Mouse (Mus musculus) yolk sac, embryonic 10.5 days (tissue): ENCODE data around the gene Otol1.

ENCODE experiments used
- DNase-seq: peaks from one replicate; pipeline ENCODE4 v3.0.0-alpha.2; 2017; ENCODE audit warnings: low spot score

Gene Otol1

DNA sequence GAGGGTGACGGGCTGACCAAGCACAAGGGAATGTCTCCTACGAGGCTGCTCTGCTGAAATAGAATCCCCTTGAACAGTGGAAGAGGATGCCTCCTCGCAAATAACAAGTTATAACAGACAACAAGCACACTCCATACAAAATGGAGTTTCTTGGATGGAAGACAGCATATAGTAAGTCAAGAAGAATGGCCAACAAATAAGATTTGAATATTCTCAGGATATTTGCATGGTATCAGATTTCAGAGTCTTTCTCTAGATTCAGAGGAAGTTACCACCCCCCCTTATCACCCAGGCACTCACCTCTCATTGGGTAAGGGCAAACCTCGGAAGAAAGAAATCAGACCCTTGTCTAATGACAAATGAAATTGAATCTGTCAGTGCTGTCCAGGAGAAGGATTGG is at the start of gene Otol1:
Gene Otol1, plus strand, starts transcription at position 301 of the 400 bp plus-strand sequence.
- DNase-seq = no peak

DNA sequence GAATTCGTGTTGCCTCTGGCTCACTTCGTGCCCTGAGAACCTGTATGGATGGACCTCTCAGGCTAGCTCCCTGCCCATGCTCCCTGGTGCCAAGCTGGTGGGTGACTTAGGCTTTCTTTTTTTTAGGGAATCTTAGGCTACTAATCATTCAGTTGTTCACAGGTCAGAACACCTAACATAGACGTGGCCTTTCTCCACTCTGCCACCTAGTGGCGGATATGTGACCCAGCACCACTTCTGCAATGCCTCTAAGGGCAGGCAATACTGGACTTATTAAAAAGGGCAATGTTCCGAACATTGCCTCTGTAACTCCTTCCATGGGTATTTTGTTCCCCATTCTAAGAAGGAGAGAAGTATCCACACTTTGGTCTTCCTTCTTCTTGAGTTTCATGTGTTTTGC is 45.2 kb upstream of the Otol1 start:
- DNase-seq = no peak

DNA sequence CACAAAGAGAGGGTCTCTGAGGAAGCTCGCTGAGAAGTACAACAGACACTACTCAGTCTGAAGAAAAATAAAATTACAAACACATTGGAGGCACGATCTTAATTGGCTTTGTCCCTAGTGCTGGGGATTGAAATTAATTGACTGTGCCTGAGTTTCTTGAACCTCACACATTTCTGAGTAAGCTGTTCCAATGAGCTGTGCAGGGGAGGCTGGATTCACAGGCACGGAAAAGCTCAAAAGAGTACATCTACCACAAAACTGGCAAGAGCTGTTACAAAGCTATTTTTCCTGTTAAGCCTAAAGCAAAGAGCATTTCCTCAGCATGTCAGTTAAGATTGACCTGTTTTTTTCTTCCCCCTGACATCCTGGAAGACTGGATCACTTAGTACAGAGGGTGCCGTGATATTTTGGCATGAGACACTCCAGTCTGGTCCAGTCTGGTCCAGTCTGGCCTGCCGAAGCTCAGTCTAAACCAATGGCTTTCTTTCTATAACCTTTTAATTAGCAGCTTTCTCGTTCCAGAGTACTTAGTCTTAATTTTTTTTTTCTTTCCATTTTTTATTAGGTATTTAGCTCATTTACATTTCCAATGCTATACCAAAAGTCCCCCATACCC is 35.8 kb upstream of the Otol1 start:
- no peak for DNase-seq

DNA sequence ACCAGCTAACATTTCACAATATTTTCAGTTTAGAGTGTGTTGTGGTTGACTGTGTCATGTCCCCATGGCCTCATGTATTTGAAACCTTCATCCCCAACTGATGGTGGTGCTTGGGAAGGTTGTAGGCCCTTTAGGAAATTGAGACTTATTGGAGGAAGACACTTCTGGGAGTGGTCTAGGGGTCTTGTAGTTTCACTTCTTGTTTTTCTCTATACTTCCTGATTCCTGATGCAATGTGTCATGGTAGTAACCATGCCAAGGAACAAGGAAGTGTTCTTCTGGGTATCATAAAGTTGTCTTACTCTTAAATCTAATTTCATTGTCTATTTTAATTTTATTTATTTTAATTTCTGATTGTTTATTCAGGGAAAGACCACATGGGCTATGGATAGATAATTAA is 29.3 kb upstream of the Otol1 start:
- DNase-seq = no peak

DNA sequence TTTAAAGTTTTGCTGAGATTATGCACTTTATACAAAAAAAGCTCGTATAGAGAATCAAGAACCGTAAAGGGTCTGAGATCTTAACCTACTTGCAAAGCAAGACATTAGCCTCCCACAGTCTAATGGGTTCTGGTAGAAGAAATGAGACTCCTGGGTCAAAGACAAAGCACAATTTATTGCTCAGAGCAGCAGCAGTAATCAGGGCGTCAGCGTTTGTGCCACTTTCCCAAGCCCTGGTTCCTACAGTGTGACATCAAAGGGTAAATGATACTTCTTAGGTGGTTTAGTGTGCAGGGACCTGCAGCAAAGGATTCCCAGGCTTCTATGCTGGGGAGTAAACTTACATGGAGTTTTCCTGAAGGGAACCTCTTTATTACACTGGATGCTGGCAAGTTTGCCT is 13.6 kb upstream of the Otol1 start:
- no peak for DNase-seq

DNA sequence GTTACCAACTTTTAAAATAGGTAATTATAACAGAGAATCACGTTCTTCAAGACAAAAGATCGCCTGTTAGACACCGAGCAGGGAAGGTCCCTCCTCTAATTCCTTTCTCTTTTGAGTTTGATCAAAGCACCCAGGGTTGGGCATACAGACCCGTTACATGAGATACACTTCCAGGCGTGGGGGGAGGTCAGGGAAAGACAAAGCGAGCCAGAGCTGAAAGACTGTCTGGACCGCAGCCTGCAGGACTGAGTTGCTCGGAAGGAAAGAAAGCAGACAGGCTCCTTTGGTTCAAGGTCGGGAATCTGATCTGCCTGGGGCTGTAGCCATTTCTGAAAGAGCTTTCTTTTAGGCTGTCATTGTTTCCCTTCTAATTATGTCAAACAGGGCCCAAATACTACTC is 5.9 kb upstream of the Otol1 start:
- no peak for DNase-seq

DNA sequence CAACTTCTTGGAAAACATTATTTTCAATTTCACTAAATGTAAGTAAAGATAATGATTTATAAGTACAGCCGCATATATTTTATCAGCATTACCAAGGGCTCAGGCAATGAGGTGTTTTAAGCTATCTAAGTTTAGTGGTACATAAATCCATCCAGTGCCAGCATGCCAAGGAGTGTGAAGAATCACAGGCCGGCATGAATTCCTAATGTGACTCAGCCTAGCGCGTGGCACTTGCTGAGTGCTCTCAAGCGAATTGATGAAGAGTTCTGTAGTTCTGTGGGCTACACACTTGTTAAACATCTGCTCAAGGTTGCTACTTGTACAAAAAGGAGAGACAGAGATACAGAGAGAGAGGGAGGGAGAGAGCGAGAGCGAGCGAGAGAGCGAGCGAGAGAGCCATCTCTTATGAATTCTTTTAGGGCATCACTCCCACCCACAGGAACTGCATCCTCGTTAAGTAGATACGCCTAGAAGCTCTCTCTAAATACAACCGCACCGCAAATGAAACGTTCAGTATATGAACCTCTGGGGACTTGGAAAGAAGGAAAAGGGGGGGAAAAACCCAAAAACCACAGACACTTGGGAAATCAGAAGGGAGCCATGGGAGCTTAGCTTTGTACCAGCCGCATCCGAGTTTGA is 4.2 kb upstream of the Otol1 start:
- DNase-seq = no peak

DNA sequence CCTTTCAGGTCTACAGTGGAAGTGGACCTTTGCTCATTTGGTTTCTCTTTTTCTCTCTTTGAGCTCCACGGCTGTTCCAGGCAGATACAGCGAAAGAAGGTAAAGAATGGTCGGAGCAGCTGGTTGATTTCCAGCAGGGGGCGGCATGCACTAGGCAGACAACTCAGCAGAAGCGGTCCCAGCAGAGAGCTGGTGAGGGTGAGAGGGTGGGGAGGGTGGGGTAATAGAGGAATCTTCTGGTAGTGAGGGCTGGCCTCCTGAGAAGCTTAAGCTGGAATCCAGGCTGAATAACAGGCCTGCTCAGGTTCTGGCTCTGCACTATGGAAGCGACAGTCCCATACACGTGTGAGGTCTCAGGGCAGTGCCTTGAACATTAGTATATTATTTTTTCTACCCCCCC is 3.5 kb upstream of the Otol1 start:
- DNase-seq = peak; percentile 3

DNA sequence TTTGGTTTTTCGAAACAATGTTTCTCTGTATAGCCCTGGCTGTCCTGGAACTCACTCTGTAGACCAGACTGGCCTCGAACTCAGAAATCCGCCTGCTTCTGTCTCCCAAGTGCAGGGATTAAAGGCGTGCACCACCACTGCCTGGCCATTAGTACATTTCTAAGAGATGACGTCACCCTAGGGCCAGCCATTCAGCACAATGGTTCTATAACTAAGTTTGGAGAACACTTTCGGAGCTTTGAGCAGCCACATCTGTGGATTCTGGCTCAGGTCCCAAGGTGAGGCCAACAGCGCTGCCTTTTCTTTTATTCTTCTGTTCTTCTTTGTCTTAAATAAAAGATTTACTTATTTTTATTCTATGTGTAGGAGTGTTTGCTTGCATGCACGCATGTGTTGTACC is 3.0 kb upstream of the Otol1 start:
- DNase-seq = no peak

DNA sequence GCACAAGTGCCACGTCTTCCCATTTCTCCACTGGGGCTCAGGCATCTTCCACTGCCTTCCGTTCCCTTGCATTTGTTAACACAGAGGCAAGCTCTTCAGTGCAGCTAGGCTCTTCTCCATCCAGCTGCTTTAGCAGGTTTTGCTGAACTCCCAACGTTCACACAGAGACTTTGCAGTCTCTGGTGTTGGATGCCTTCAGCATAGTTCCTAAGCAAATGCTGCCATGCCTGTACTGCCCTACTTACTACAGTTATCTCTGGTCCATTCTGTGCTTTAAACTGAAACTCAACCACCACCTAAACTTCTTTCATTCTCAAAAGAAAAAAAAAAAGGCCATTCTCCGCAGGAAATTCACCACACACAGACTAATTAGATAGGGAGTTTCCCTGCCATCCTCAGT is 5.2 kb downstream of the Otol1 start:
- no peak for DNase-seq

DNA sequence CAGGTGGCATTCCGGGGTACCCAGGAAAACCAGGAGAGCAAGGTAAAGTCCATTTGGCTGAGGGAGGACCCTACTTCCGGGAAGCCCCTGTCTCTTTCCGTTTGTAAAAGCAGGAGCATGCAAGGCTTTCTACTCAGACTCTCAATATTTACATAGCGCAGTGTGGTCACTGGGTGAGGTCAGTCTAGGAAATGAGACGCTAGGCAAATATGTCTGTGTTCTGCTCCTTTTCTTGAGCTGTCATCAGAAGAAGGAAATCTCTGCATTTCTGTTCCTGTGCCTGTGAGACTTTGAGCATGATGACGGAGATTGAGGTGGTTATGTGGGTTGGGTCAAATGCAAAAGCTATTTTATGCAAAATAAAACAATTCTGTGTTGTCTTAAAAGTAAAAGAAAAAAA is 19.2 kb downstream of the Otol1 start:
- peak; percentile 3 for DNase-seq

DNA sequence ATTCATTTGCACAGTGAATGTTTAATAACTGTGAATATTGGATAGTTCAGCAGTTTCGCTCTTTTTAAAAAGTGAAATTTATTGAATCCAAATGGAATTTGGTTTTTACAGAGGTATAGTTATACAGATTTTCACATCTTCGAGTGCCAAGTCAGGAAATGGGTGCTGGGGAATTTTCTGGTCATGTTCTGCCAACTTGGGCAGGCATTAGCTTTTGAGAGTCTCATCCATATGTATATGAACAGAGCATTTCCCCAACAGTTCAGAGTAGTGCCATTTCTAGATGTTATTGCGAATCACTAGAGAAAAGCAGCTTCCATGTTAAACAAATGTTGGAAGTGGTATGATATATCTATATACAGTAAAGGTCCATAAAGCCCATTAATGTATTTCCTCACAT is 21.8 kb downstream of the Otol1 start:
- DNase-seq = no peak

DNA sequence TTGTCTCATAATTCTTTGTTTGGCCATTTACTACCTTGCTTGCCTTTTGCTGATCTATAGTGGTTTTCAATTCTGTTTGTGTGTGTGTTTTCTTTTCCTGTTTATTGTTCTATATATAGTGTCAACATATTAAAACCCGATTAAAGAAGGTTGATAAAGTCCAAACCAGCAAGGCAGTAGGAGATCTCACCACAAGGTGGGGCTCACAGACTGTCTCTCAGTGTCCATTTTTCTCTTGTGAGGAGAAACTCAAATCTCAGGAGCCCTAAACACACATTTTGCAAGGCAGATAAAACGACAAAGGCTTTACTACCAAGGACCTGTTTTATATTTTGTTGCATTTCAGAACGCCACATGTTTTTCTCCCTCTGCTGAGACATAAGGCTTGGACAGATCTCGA is 28.2 kb downstream of the Otol1 start:
- DNase-seq = no peak
